Mouse (Mus musculus): ENCODE results near the gene Tox2. TPM values are rescaled to one million over a fixed set of nuclear protein-coding genes. Genes with fewer than 3 reads are reported as not detected.

Tox2 gene
- polyA plus RNA-seq, 1 experiment from 2014 or later, result 32.2 TPM

GRCm38 (mm10) chr2:163300069-163301060 is 97.4 kb downstream of the Tox2 start:
- peaks cover 30% of the 10 kb centered on the region for H3K27me3 ChIP-seq
- peaks cover 67% of the 10 kb centered on the region for H3K4me1 ChIP-seq (replicated peaks)
- no peak overlapping the region for H3K9ac ChIP-seq
- peak; percentile 49; the same call in 1 of the 2 replicates for ATAC-seq (ENCODE audit: low FRiP score, low read depth)
- H3K4me3 ChIP-seq, result no peak overlapping the region
- no peaks in the 10 kb centered on the region for H3K9me3 ChIP-seq
- H3K36me3 ChIP-seq, result no peaks in the 10 kb centered on the region
- WGBS, result 21% methylated on average over 14 of the region's 14 CpGs
- no peak overlapping the region for H3K4me2 ChIP-seq
- peak overlapping the region; percentile 62 for H3K27ac ChIP-seq (replicated peaks)

GRCm38 (mm10) chr2:163301641-163302040 is 98.7 kb downstream of the Tox2 start:
- WGBS, result 57% methylated on average over 5 of the region's 5 CpGs
- Histone ChIP-seq H3K4me2 (no peak overlapping the region), H3K4me1 (replicated peaks) (peaks cover 55% of the 10 kb centered on the region), H3K27me3 (peaks cover 25% of the 10 kb centered on the region), H3K9ac (no peak overlapping the region), H3K4me3 (no peak overlapping the region), H3K9me3 (no peaks in the 10 kb centered on the region), H3K27ac (replicated peaks) (peak overlapping the region; percentile 62; the same call in 1 of the 2 replicates), H3K36me3 (no peaks in the 10 kb centered on the region)
- ATAC-seq (ENCODE audit: low FRiP score, low read depth), result no peak

GRCm38 (mm10) chr2:163303037-163303436 is 100.1 kb downstream of the Tox2 start:
- H3K9ac ChIP-seq, result no peak overlapping the region
- no peak for ATAC-seq (ENCODE audit: low FRiP score, low read depth)

GRCm38 (mm10) chr2:163309376-163309775 is 106.5 kb downstream of the Tox2 start:
- no peaks in the 10 kb centered on the region for H3K36me3 ChIP-seq
- no peak overlapping the region; the same call in 1 of the 2 replicates for H3K27ac ChIP-seq (replicated peaks)
- WGBS, result 51% methylated on average over 17 of the region's 17 CpGs
- no peaks in the 10 kb centered on the region for H3K9me3 ChIP-seq
- no peak overlapping the region for H3K9ac ChIP-seq
- ATAC-seq (ENCODE audit: low FRiP score, low read depth), result no peak
- H3K4me3 ChIP-seq, result no peak overlapping the region
- peaks cover 11% of the 10 kb centered on the region; the same call in 1 of the 2 replicates for H3K4me1 ChIP-seq (replicated peaks)
- peak overlapping the region; percentile 23 for H3K4me2 ChIP-seq
- H3K27me3 ChIP-seq, result peaks cover 15% of the 10 kb centered on the region; the same call in 1 of the 2 replicates

More at GRCm38 (mm10) chr2:163303037-163303436, 100.1 kb downstream of the Tox2 start:
- Histone ChIP-seq H3K4me1 (replicated peaks) (peaks cover 41% of the 10 kb centered on the region), H3K9me3 (no peaks in the 10 kb centered on the region), H3K27ac (replicated peaks) (no peak overlapping the region), H3K4me2 (no peak overlapping the region), H3K27me3 (peaks cover 25% of the 10 kb centered on the region), H3K36me3 (no peaks in the 10 kb centered on the region), H3K4me3 (no peak overlapping the region)
- WGBS, result 42% methylated on average over 9 of the region's 9 CpGs

- ATAC-seq (ENCODE audit: low FRiP score, low read depth), result no peak
- Histone ChIP-seq H3K9ac (no peak overlapping the region), H3K4me1 (replicated peaks) (peaks cover 11% of the 10 kb centered on the region; the same call in 1 of the 2 replicates), H3K27me3 (0 out of 2 replicates have a peak, but pooled peaks cover 10% of the 10 kb centered on the region), H3K9me3 (no peaks in the 10 kb centered on the region), H3K27ac (replicated peaks) (no peak overlapping the region), H3K4me2 (no peak overlapping the region), H3K36me3 (no peaks in the 10 kb centered on the region), H3K4me3 (no peak overlapping the region)
- WGBS, result 73% methylated on average over 11 of the region's 11 CpGs
Observed at GRCm38 (mm10) chr2:163310163-163310688, 107.3 kb downstream of the Tox2 start.

GRCm38 (mm10) chr2:163317281-163317680 is 114.4 kb downstream of the Tox2 start:
- no peaks in the 10 kb centered on the region for H3K36me3 ChIP-seq
- no peak overlapping the region for H3K27ac ChIP-seq (replicated peaks)
- no peak overlapping the region for H3K9ac ChIP-seq
- no peak overlapping the region for H3K4me2 ChIP-seq
- WGBS, result 80% methylated on average over 4 of the region's 4 CpGs
- no peak overlapping the region for H3K4me3 ChIP-seq
- H3K9me3 ChIP-seq, result no peaks in the 10 kb centered on the region
- H3K4me1 ChIP-seq (replicated peaks), result no peaks in the 10 kb centered on the region
- 0 out of 2 replicates have a peak, but pooled peaks cover 6% of the 10 kb centered on the region for H3K27me3 ChIP-seq
- ATAC-seq (ENCODE audit: low FRiP score, low read depth), result no peak

GRCm38 (mm10) chr2:163318777-163319176 is 115.9 kb downstream of the Tox2 start:
- H3K36me3 ChIP-seq, result no peaks in the 10 kb centered on the region
- no peaks in the 10 kb centered on the region for H3K9me3 ChIP-seq
- H3K27me3 ChIP-seq, result 0 out of 2 replicates have a peak, but pooled peaks cover 6% of the 10 kb centered on the region
- H3K4me2 ChIP-seq, result no peak overlapping the region
- H3K4me1 ChIP-seq (replicated peaks), result no peaks in the 10 kb centered on the region
- no peak overlapping the region for H3K9ac ChIP-seq
- WGBS, result 88% methylated on average over 3 of the region's 3 CpGs
- no peak overlapping the region for H3K4me3 ChIP-seq
- H3K27ac ChIP-seq (replicated peaks), result no peak overlapping the region
- ATAC-seq (ENCODE audit: low FRiP score, low read depth), result no peak

GRCm38 (mm10) chr2:163323163-163323562 is 120.2 kb downstream of the Tox2 start:
- H3K4me1 ChIP-seq (replicated peaks), result no peaks in the 10 kb centered on the region
- H3K9ac ChIP-seq, result no peak overlapping the region
- no peak overlapping the region for H3K4me2 ChIP-seq
- WGBS, result 44% methylated on average over 1 of the region's 1 CpGs
- no peak for ATAC-seq (ENCODE audit: low FRiP score, low read depth)
- H3K27ac ChIP-seq (replicated peaks), result no peak overlapping the region
- no peak overlapping the region for H3K4me3 ChIP-seq
- H3K27me3 ChIP-seq, result no peaks in the 10 kb centered on the region
- H3K9me3 ChIP-seq, result no peaks in the 10 kb centered on the region
- H3K36me3 ChIP-seq, result no peaks in the 10 kb centered on the region

GRCm38 (mm10) chr2:163330742-163331141 is 127.8 kb downstream of the Tox2 start:
- no peak; the same call in 1 of the 2 replicates for ATAC-seq (ENCODE audit: low FRiP score, low read depth)
- no peaks in the 10 kb centered on the region for H3K36me3 ChIP-seq
- H3K4me1 ChIP-seq (replicated peaks), result no peaks in the 10 kb centered on the region
- H3K9ac ChIP-seq, result no peak overlapping the region
- WGBS, result 28% methylated on average over 7 of the region's 7 CpGs
- H3K27me3 ChIP-seq, result 0 out of 2 replicates have a peak, but pooled peaks cover 3% of the 10 kb centered on the region
- no peaks in the 10 kb centered on the region for H3K9me3 ChIP-seq
- H3K4me3 ChIP-seq, result no peak overlapping the region
- no peak overlapping the region for H3K4me2 ChIP-seq
- H3K27ac ChIP-seq (replicated peaks), result no peak overlapping the region

- peaks cover 3% of the 10 kb centered on the region; the same call in 1 of the 2 replicates for H3K27me3 ChIP-seq
- H3K4me3 ChIP-seq, result no peak overlapping the region
- no peaks in the 10 kb centered on the region for H3K9me3 ChIP-seq
- no peak for ATAC-seq (ENCODE audit: low FRiP score, low read depth)
- no peak overlapping the region for H3K27ac ChIP-seq (replicated peaks)
- whole genome bisulfite sequencing, result 88% methylated on average over 6 of the region's 6 CpGs
- no peak overlapping the region for H3K4me2 ChIP-seq
- no peaks in the 10 kb centered on the region for H3K36me3 ChIP-seq
- no peak overlapping the region for H3K9ac ChIP-seq
- H3K4me1 ChIP-seq (replicated peaks), result no peaks in the 10 kb centered on the region
Observed at GRCm38 (mm10) chr2:163331423-163331822, 128.5 kb downstream of the Tox2 start.

- Histone ChIP-seq H3K4me3 (no peak overlapping the region), H3K36me3 (no peaks in the 10 kb centered on the region), H3K4me2 (no peak overlapping the region), H3K9me3 (no peaks in the 10 kb centered on the region), H3K27me3 (peaks cover 13% of the 10 kb centered on the region), H3K4me1 (replicated peaks) (no peaks in the 10 kb centered on the region), H3K27ac (replicated peaks) (no peak overlapping the region), H3K9ac (no peak overlapping the region)
- WGBS, result 74% methylated on average over 13 of the region's 13 CpGs
- no peak for ATAC-seq (ENCODE audit: low FRiP score, low read depth)
Observed at GRCm38 (mm10) chr2:163332368-163333055, 129.6 kb downstream of the Tox2 start.

Measured in hindbrain, embryonic 15.5 days (tissue).